Comparison of ENCODE assay signal across 20 mouse cellular contexts in the genomic region with DNA sequence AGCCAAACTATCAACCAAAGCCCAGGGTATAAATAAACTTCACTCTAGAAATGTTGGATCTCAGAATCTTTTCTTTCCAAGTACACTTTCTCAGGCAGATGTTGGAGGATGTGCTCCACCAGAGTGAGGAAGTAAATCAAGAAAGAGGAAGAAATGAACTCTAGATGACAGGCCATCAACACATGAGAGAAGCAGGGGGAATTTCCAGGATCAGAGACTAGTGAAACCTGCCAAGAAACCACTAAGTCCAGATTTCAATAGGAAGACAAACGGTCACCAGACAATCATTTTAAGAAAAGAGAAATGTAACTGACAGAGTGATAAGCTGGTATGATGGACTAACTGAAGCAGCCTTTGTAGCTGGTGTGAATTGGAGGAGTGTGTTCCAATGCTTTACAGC. TPM values are rescaled to one million over a fixed set of nuclear protein-coding genes. Genes with fewer than 3 reads are reported as not detected.
DNase-seq lines count a peak whose midpoint lies in the region; ATAC-seq and TF ChIP-seq lines count a peak whose summit lies in the region.
"Had no signal": no experiment of that assay in that cellular context is flagged by ENCODE, and none has a peak within 500 bp of the region (broad histone marks: within the 10 kb centered on the region; RNA-seq: fewer than 3 reads in every experiment).

No protein-coding gene starts in this region.

- no peaks in the 10 kb centered on the region for H3K9me3 ChIP-seq in MEL (replicated peaks; ENCODE audit: insufficient read depth, low read length)
- H3K9me3 ChIP-seq in intestine, embryonic 15.5 days: no peaks in the 10 kb centered on the region
- H3K9me3 ChIP-seq: forebrain, embryonic 13.5 days; heart, embryonic 10.5 days had no signal

- H3K79me2 ChIP-seq in MEL (ENCODE audit: control insufficient read depth, insufficient read depth, low read length, poor library complexity): no peaks in the 10 kb centered on the region

- H3K4me2 ChIP-seq in intestine, embryonic 15.5 days (replicated peaks): no peak overlapping the region
- H3K4me2 ChIP-seq: embryonic facial prominence, embryonic 12.5 days; forebrain, embryonic 13.5 days; hindbrain, embryonic 13.5 days had no signal

- TF ChIP-seq RAD21 in MEL (IDR thresholded peaks at IDR 0.05; ENCODE audit: low read depth, low read length): no peak

- peak; percentile 46 for DNase-seq in MEL (ENCODE audit: low read depth, low spot score)
- DNase-seq in kidney, postnatal 14 days: no peak
- DNase-seq in heart, adult 9 months (ENCODE audit: low spot score in 2 of 2): no peak
- DNase-seq: adrenal gland, postnatal 10 days; cerebellum, adult 2 months; cerebellum, postnatal 10 days; forebrain, postnatal 0 days; gastrocnemius, postnatal 25 days; heart, adult 11 months; heart, postnatal 10 days; kidney, adult 2 months had no signal

- peak; percentile 48 for ATAC-seq in monocyte, adult 5-6 weeks (replicated peaks; ENCODE audit: insufficient number of reproducible peaks, low FRiP score, low TSS enrichment, poor library complexity, severe bottlenecking)
- no peak for ATAC-seq in intestine, embryonic 15.5 days
- ATAC-seq: forebrain, embryonic 13.5 days; forebrain, postnatal 0 days; hindbrain, postnatal 0 days had no signal

- H3K27ac ChIP-seq in MEL (ENCODE audit: control insufficient read depth, low read depth, low read length): no peak overlapping the region
- H3K27ac ChIP-seq in embryonic fibroblast, embryonic 13.5 days (ENCODE audit: insufficient read depth, low read length): peak overlapping the region; percentile 78; the same call in 1 of the 2 replicates
- H3K27ac ChIP-seq in intestine, embryonic 15.5 days: no peak overlapping the region
- H3K27ac ChIP-seq: embryonic facial prominence, embryonic 12.5 days; forebrain, embryonic 13.5 days; heart, embryonic 10.5 days; hindbrain, embryonic 13.5 days; hindbrain, postnatal 0 days had no signal

- no peak for TF ChIP-seq CTCF in MEL (IDR thresholded peaks at IDR 0.05 in 2 of 3, conservative IDR thresholded peaks at IDR 0.05 in 1 of 3; ENCODE audit: control insufficient read depth in 1 of 3, insufficient read depth in 1 of 3, low read depth in 2 of 3, low read length in 3 of 3, poor library complexity in 1 of 3, severe bottlenecking in 1 of 3)
- no peak for TF ChIP-seq CTCF in embryonic fibroblast, embryonic 13.5 days (IDR thresholded peaks at IDR 0.05; ENCODE audit: borderline replicate concordance, insufficient read depth, low read length)

- TF ChIP-seq POLR2A in MEL (IDR thresholded peaks at IDR 0.05; ENCODE audit: control insufficient read depth in 1 of 2, insufficient read depth in 1 of 2, low read depth in 1 of 2, low read length in 2 of 2, poor library complexity in 1 of 2): no peak
- TF ChIP-seq POLR2A in embryonic fibroblast, embryonic 13.5 days (IDR thresholded peaks at IDR 0.05; ENCODE audit: low read depth, low read length): no peak

- no peak overlapping the region for H3K4me3 ChIP-seq in MEL (ENCODE audit: control insufficient read depth in 1 of 2, insufficient read depth in 1 of 2, low read depth in 2 of 2, low read length in 2 of 2)
- H3K4me3 ChIP-seq in embryonic fibroblast, embryonic 13.5 days (ENCODE audit: insufficient read depth, low read length): no peak overlapping the region
- no peak overlapping the region for H3K4me3 ChIP-seq in intestine, embryonic 15.5 days (replicated peaks)
- H3K4me3 ChIP-seq: embryonic facial prominence, embryonic 12.5 days; forebrain, embryonic 13.5 days; heart, embryonic 10.5 days; hindbrain, embryonic 13.5 days had no signal

- peak in 1 of 2 experiments; percentile 20; a peak in 1 of 4 replicates for TF ChIP-seq EP300 in MEL (IDR thresholded peaks at IDR 0.05; ENCODE audit: low read depth in 1 of 2, low read length in 2 of 2)

- H3K36me3 ChIP-seq in MEL (ENCODE audit: control insufficient read depth in 1 of 2, insufficient read depth in 2 of 2, low read length in 2 of 2): peaks cover 0 to 2% of the 10 kb centered on the region in 2 experiments; a peak in 2 of 4 replicates
- H3K36me3 ChIP-seq in intestine, embryonic 15.5 days: no peaks in the 10 kb centered on the region
- H3K36me3 ChIP-seq: embryonic facial prominence, embryonic 12.5 days; heart, embryonic 10.5 days; hindbrain, embryonic 13.5 days had no signal

- 81% methylated on average over 1 of the region's 1 CpGs for WGBS in intestine, embryonic 15.5 days

- peaks cover 0 to 9% of the 10 kb centered on the region in 2 experiments; a peak in 1 of 4 replicates for H3K4me1 ChIP-seq in MEL (ENCODE audit: control insufficient read depth in 1 of 2, insufficient read depth in 2 of 2, low read length in 2 of 2)
- H3K4me1 ChIP-seq in embryonic fibroblast, embryonic 13.5 days (ENCODE audit: control insufficient read depth, insufficient read depth, low read length): no peaks in the 10 kb centered on the region
- peaks cover 6% of the 10 kb centered on the region; the same call in 1 of the 2 replicates for H3K4me1 ChIP-seq in intestine, embryonic 15.5 days (replicated peaks)
- H3K4me1 ChIP-seq: embryonic facial prominence, embryonic 12.5 days had no signal

- no peaks in the 10 kb centered on the region for H3K27me3 ChIP-seq in MEL (ENCODE audit: control insufficient read depth in 1 of 2, insufficient read depth in 2 of 2, low read length in 2 of 2)
- H3K27me3 ChIP-seq in intestine, embryonic 15.5 days (replicated peaks): no peaks in the 10 kb centered on the region
- H3K27me3 ChIP-seq: embryonic facial prominence, embryonic 12.5 days; forebrain, embryonic 13.5 days; hindbrain, embryonic 13.5 days had no signal

- H3K9ac ChIP-seq in MEL (ENCODE audit: control insufficient read depth, low read depth, low read length, poor library complexity, severe bottlenecking): no peak overlapping the region
- no peak overlapping the region for H3K9ac ChIP-seq in intestine, embryonic 15.5 days
- H3K9ac ChIP-seq: embryonic facial prominence, embryonic 12.5 days; forebrain, embryonic 13.5 days; forebrain, postnatal 0 days; hindbrain, embryonic 13.5 days had no signal

TF ChIP-seq in MEL, 35 proteins besides CTCF, POLR2A, EP300 and RAD21:
- no peak for TF ChIP-seq ETS1 (IDR thresholded peaks at IDR 0.05; ENCODE audit: low read depth, low read length)

RNA-seq across cellular contexts. Expression of a gene that starts 4.3 kb away (rescaled TPM):
- total RNA-seq in MEL (2012; rRNA removed): not detected in 2 replicates
- not detected for polyA plus RNA-seq in MEL (2012; ENCODE audit: insufficient read depth in 1 of 2, insufficient read length in 2 of 2, low read depth in 1 of 2, low replicate concordance in 2 of 2, missing spikeins in 1 of 2)
- 4.1 and 7.1 TPM in 2 replicates for polyA plus RNA-seq in embryonic fibroblast, embryonic 13.5 days (2011; ENCODE audit: insufficient read length, low read depth, missing spikeins)
- total RNA-seq in monocyte, adult 5-6 weeks (2017): 1.3 TPM in 1 of 3 replicates, not detected in the others
- 8.4 and 9.2 TPM in 2 replicates for polyA plus RNA-seq in intestine, embryonic 15.5 days (2015; fragmentation: Nextera tagmentation; extraction: Ambion mirVana)
- total RNA-seq: hematopoietic stem cell, adult 5-6 weeks had no signal

RNA-seq across cellular contexts. Expression of a gene that starts 25.2 kb away (rescaled TPM):
- total RNA-seq in MEL (2012; rRNA removed): 14.9 and 19.6 TPM in 2 replicates
- 10 to 100 TPM in 1 of 2 experiments, not detected in 1; 17.9 TPM for polyA plus RNA-seq in MEL (2012; ENCODE audit: insufficient read depth in 1 of 2, insufficient read length in 2 of 2, low read depth in 1 of 2, low replicate concordance in 2 of 2, missing spikeins in 1 of 2)
- 11.2 and 15.7 TPM in 2 replicates for polyA plus RNA-seq in embryonic fibroblast, embryonic 13.5 days (2011; ENCODE audit: insufficient read length, low read depth, missing spikeins)
- total RNA-seq in monocyte, adult 5-6 weeks (2017): 14.1 to 23.3 TPM (median 15.6 TPM) in 3 replicates
- polyA plus RNA-seq in intestine, embryonic 15.5 days (2015; fragmentation: Nextera tagmentation; extraction: Ambion mirVana): 15.6 and 16.7 TPM in 2 replicates

RNA-seq across cellular contexts. Expression of a gene that starts 30.2 kb away (rescaled TPM):
- total RNA-seq in MEL (2012; rRNA removed): 8.4 and 14.3 TPM in 2 replicates
- 1 to 10 TPM in 1 of 2 experiments, not detected in 1; 8.8 TPM for polyA plus RNA-seq in MEL (2012; ENCODE audit: insufficient read depth in 1 of 2, insufficient read length in 2 of 2, low read depth in 1 of 2, low replicate concordance in 2 of 2, missing spikeins in 1 of 2)
- polyA plus RNA-seq in embryonic fibroblast, embryonic 13.5 days (2011; ENCODE audit: insufficient read length, low read depth, missing spikeins): 2.8 and 4.3 TPM in 2 replicates
- not detected in 3 replicates for total RNA-seq in monocyte, adult 5-6 weeks (2017)
- polyA plus RNA-seq in intestine, embryonic 15.5 days (2015; fragmentation: Nextera tagmentation; extraction: Ambion mirVana): 2.1 and 2.3 TPM in 2 replicates
- total RNA-seq: hematopoietic stem cell, adult 5-6 weeks had no signal
